Mouse (Mus musculus): ENCODE results near the gene Kif6. TPM values are rescaled to one million over a fixed set of nuclear protein-coding genes. Genes with fewer than 3 reads are reported as not detected.

Kif6 gene
- polyA plus RNA-seq, 1 experiment from 2014 or later: 4.8 TPM

- no peak overlapping the region for H3K4me2 ChIP-seq
- ATAC-seq (ENCODE audit: insufficient read depth) (no peak), DNase-seq (no peak)
- TF ChIP-seq CTCF (IDR thresholded peaks at IDR 0.05; ENCODE audit: low read depth): no peak
- H3K27ac ChIP-seq (ENCODE audit: low read depth): no peak overlapping the region
- H3K4me1 ChIP-seq (ENCODE audit: insufficient read depth): no peaks in the 10 kb centered on the region
- H3K36me3 ChIP-seq (ENCODE audit: insufficient read depth): no peaks in the 10 kb centered on the region
- no peak overlapping the region for H3K4me3 ChIP-seq (ENCODE audit: low read depth, low read length)
- WGBS: 44% methylated on average over 5 of the region's 5 CpGs
- H3K27me3 ChIP-seq (ENCODE audit: insufficient read depth, low read length): no peaks in the 10 kb centered on the region
- H3K9ac ChIP-seq: no peak overlapping the region
- H3K9me3 ChIP-seq (ENCODE audit: low read depth, low read length): no peaks in the 10 kb centered on the region
Measured at GRCm38 (mm10) chr17:49816067-49816565, 201.2 kb downstream of the Kif6 start.

- ATAC-seq (ENCODE audit: insufficient read depth) (peak; percentile 56; the same call in 1 of the 2 replicates), DNase-seq (no peak)
- no peaks in the 10 kb centered on the region for H3K9me3 ChIP-seq (ENCODE audit: low read depth, low read length)
- 61% methylated on average over 5 of the region's 5 CpGs for WGBS
- no peak overlapping the region for H3K9ac ChIP-seq
- H3K27ac ChIP-seq (ENCODE audit: low read depth): no peak overlapping the region
- TF ChIP-seq CTCF (IDR thresholded peaks at IDR 0.05; ENCODE audit: low read depth): no peak
- no peaks in the 10 kb centered on the region for H3K27me3 ChIP-seq (ENCODE audit: insufficient read depth, low read length)
- H3K4me2 ChIP-seq: no peak overlapping the region
- H3K36me3 ChIP-seq (ENCODE audit: insufficient read depth): no peaks in the 10 kb centered on the region
- no peaks in the 10 kb centered on the region for H3K4me1 ChIP-seq (ENCODE audit: insufficient read depth)
- H3K4me3 ChIP-seq (ENCODE audit: low read depth, low read length): no peak overlapping the region
Measured at GRCm38 (mm10) chr17:49816703-49817102, 201.8 kb downstream of the Kif6 start.

GRCm38 (mm10) chr17:49820203-49820602, 205.3 kb downstream of the Kif6 start:
- Histone ChIP-seq H3K27me3 (ENCODE audit: insufficient read depth, low read length) (no peaks in the 10 kb centered on the region), H3K27ac (ENCODE audit: low read depth) (no peak overlapping the region), H3K9ac (no peak overlapping the region), H3K4me1 (ENCODE audit: insufficient read depth) (no peaks in the 10 kb centered on the region), H3K4me2 (no peak overlapping the region), H3K36me3 (ENCODE audit: insufficient read depth) (no peaks in the 10 kb centered on the region), H3K9me3 (ENCODE audit: low read depth, low read length) (no peaks in the 10 kb centered on the region), H3K4me3 (ENCODE audit: low read depth, low read length) (no peak overlapping the region)
- 74% methylated on average over 4 of the region's 4 CpGs for WGBS
- DNase-seq: no peak
- ATAC-seq (ENCODE audit: insufficient read depth): no peak
- no peak for TF ChIP-seq CTCF (IDR thresholded peaks at IDR 0.05; ENCODE audit: low read depth)

DNA sequence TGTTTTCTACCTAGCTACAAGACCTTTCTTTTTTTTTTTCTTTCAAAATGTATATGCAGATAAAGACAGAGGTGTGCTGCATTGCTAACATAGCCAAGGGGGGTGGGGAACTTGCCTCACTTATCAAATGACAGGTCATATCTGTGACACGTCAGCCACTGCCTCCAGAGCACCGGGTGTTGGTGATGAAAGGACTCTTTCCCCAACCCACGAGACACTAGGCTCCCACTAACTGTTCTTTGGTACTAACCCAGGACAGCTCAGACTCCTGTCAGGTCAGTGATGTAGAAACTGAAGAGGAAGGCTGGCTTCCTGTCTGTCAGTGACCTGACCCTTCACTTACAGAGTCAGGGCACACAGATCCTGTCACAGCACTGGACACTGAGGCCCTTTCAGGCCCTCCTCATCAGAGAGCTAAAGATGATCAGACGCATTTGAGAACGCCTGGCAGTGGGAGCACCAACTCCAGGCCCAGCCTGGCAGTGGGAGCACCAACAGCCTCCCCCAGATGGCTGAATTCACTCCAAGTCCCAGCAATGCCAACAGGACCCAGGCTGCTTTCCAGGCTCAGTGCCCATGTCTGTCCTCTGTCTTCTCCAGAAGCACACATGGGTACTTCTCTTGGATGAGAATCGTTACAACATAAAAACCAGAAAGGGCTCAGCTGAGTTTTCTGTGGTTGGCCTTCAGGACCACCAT, 209.4 kb downstream of the Kif6 start:
- TF ChIP-seq CTCF (IDR thresholded peaks at IDR 0.05; ENCODE audit: low read depth): no peak
- ATAC-seq (ENCODE audit: insufficient read depth) (peak; percentile 60), DNase-seq (peak; percentile 21)
- Histone ChIP-seq H3K4me3 (ENCODE audit: low read depth, low read length) (no peak overlapping the region), H3K4me2 (no peak overlapping the region), H3K4me1 (ENCODE audit: insufficient read depth) (no peaks in the 10 kb centered on the region), H3K27ac (ENCODE audit: low read depth) (peak overlapping the region; percentile 16; the same call in 1 of the 2 replicates), H3K9me3 (ENCODE audit: low read depth, low read length) (no peaks in the 10 kb centered on the region), H3K36me3 (ENCODE audit: insufficient read depth) (no peaks in the 10 kb centered on the region), H3K9ac (no peak overlapping the region), H3K27me3 (ENCODE audit: insufficient read depth, low read length) (no peaks in the 10 kb centered on the region)
- WGBS: 37% methylated on average over 6 of the region's 6 CpGs

- H3K27me3 ChIP-seq (ENCODE audit: insufficient read depth, low read length): no peaks in the 10 kb centered on the region
- H3K9me3 ChIP-seq (ENCODE audit: low read depth, low read length): no peaks in the 10 kb centered on the region
- no peak for ATAC-seq (ENCODE audit: insufficient read depth)
Measured at GRCm38 (mm10) chr17:49824841-49825450, 210.0 kb downstream of the Kif6 start.

GRCm38 (mm10) chr17:49825831-49826230, 210.9 kb downstream of the Kif6 start:
- WGBS: 79% methylated on average over 5 of the region's 5 CpGs
- no peak for DNase-seq

More at GRCm38 (mm10) chr17:49824841-49825450, 210.0 kb downstream of the Kif6 start:
- Histone ChIP-seq H3K9ac (no peak overlapping the region), H3K4me2 (no peak overlapping the region), H3K36me3 (ENCODE audit: insufficient read depth) (no peaks in the 10 kb centered on the region), H3K27ac (ENCODE audit: low read depth) (peak overlapping the region; percentile 16; the same call in 1 of the 2 replicates), H3K4me1 (ENCODE audit: insufficient read depth) (no peaks in the 10 kb centered on the region), H3K4me3 (ENCODE audit: low read depth, low read length) (no peak overlapping the region)
- no peak for TF ChIP-seq CTCF (IDR thresholded peaks at IDR 0.05; ENCODE audit: low read depth)
- DNase-seq: no peak
- 76% methylated on average over 7 of the region's 7 CpGs for WGBS

GRCm38 (mm10) chr17:49831745-49832144, 216.8 kb downstream of the Kif6 start:
- DNase-seq (peak; percentile 33), ATAC-seq (ENCODE audit: insufficient read depth) (no peak)
- H3K4me1 ChIP-seq (ENCODE audit: insufficient read depth): peaks cover 3% of the 10 kb centered on the region; the same call in 1 of the 2 replicates
- TF ChIP-seq CTCF (IDR thresholded peaks at IDR 0.05; ENCODE audit: low read depth): no peak
- no peaks in the 10 kb centered on the region for H3K9me3 ChIP-seq (ENCODE audit: low read depth, low read length)
- WGBS: 15% methylated on average over 3 of the region's 3 CpGs
- H3K36me3 ChIP-seq (ENCODE audit: insufficient read depth): no peaks in the 10 kb centered on the region
- H3K27ac ChIP-seq (ENCODE audit: low read depth): no peak overlapping the region
- no peak overlapping the region for H3K9ac ChIP-seq
- H3K4me2 ChIP-seq: no peak overlapping the region
- no peaks in the 10 kb centered on the region for H3K27me3 ChIP-seq (ENCODE audit: insufficient read depth, low read length)
- H3K4me3 ChIP-seq (ENCODE audit: low read depth, low read length): no peak overlapping the region

More at GRCm38 (mm10) chr17:49825831-49826230, 210.9 kb downstream of the Kif6 start:
- no peaks in the 10 kb centered on the region for H3K27me3 ChIP-seq (ENCODE audit: insufficient read depth, low read length)
- H3K27ac ChIP-seq (ENCODE audit: low read depth): no peak overlapping the region
- H3K4me3 ChIP-seq (ENCODE audit: low read depth, low read length): no peak overlapping the region
- H3K36me3 ChIP-seq (ENCODE audit: insufficient read depth): no peaks in the 10 kb centered on the region
- no peaks in the 10 kb centered on the region for H3K4me1 ChIP-seq (ENCODE audit: insufficient read depth)
- H3K9me3 ChIP-seq (ENCODE audit: low read depth, low read length): no peaks in the 10 kb centered on the region
- no peak for ATAC-seq (ENCODE audit: insufficient read depth)
- H3K4me2 ChIP-seq: no peak overlapping the region
- H3K9ac ChIP-seq: no peak overlapping the region
- TF ChIP-seq CTCF (IDR thresholded peaks at IDR 0.05; ENCODE audit: low read depth): no peak

Data from lung, embryonic 14.5 days (tissue).